Mouse (Mus musculus) spleen, postnatal 14 days (tissue): ENCODE measurements at regions not wholly inside any gene's neighbourhood (a gene's known extent, or its start where the extent isn't known, plus 50 kb on each side); places are given as distances from the start of the nearest gene placed in this dataset.
"Not testable (repeated sequence)": the region's sequence is repeated elsewhere in the genome, so short reads cannot be mapped to it uniquely, and the experiment has no call there.

Experiments used
- DNase-seq, 2 experiments: peaks; one replicate each; pipeline ENCODE4 v3.0.0; 2021 to 2022; ENCODE audit warnings: low spot score in 2 of 2

GRCm38 (mm10) chr12:77854281-77855075, 339.6 kb upstream of the Gm6657 start:
- no peak for DNase-seq

GRCm38 (mm10) chr12:77855796-77856195, 338.2 kb upstream of the Gm6657 start:
- no peak for DNase-seq

- DNase-seq, result no peak
Observed at GRCm38 (mm10) chr12:77857281-77857680, 336.8 kb upstream of the Gm6657 start.

DNA sequence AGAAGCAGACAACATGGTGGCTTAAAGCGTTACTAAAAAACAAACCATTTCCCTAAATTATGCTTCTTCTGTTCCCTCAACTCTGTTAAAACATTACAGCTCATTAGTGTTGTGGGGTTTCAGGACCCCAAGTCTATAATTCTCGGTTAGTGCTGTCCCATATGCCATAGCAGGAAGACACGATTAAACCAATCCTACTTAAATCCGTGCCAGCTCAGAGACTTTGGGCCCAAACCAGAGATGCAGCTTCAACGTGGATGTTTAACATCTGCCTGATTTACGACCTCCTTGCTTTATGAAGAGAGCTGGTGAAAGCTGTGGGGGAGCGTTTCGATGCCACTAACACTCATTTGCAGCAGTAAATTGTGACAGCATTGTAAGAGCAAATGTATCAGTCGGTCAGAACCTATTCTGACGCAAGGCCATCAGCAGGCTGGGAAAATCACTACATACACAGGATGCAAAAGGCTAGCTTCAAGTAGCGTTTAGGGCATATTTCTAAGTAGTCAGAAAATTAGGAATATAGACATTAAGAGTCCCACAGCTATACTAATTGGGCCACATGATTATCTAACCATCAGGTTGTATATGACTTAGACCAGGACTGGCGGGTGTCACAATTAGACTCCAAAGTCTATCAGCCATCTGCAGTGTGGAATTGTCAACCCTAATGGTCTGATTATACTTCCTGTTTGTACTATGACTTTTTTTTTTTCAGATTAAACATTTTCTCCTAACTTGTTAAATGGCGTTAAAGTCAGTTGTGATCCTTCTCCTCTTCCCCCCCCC, 333.1 kb upstream of the Gm6657 start:
- DNase-seq, result no peak

GRCm38 (mm10) chr12:77867947-77868495, 326.0 kb upstream of the Gm6657 start:
- DNase-seq, result no peak

- no peak for DNase-seq
Observed at GRCm38 (mm10) chr12:77869296-77869695, 324.7 kb upstream of the Gm6657 start.

GRCm38 (mm10) chr12:77887335-77887734, 306.7 kb upstream of the Gm6657 start:
- DNase-seq, result no peak

GRCm38 (mm10) chr12:77891452-77891851, 302.6 kb upstream of the Gm6657 start:
- no peak for DNase-seq

DNA sequence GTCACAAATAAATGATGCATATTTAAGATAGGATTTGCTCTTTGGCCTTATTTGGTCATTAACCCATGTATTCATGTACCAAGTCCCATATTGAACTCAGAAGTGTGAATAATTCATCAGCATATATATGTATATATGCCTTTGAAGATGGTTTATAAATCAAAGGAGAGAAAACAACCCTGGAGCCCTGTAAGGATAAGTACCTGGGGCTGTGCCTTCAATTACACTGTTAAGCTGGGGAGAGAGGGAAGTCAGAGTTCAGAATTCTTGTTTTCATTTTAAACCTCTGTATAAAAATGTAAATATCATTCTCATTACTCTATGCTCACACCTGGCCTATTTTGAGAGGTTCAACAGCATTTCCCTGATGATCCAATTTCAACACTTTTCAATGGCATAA, 299.8 kb upstream of the Gm6657 start:
- DNase-seq, result no peak

DNA sequence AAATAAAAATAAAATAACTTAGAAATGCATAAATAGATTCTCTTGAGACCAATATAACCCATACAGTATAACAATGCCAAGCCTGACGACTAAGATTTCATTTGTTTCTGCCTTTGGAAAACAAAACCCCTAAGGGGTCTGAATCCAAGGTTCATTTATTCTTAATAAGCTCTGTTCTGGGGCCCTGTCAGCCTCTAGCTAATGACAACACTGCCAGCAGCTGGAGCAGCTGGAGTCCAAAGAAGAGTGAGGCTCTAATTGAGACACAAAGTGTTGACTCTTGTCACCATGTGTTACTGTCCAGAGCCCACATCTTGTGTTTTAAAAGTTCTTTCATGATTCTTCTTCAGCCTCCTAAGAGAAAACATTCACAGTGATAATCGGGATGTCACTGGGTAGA, 298.5 kb upstream of the Gm6657 start:
- no peak for DNase-seq

DNA sequence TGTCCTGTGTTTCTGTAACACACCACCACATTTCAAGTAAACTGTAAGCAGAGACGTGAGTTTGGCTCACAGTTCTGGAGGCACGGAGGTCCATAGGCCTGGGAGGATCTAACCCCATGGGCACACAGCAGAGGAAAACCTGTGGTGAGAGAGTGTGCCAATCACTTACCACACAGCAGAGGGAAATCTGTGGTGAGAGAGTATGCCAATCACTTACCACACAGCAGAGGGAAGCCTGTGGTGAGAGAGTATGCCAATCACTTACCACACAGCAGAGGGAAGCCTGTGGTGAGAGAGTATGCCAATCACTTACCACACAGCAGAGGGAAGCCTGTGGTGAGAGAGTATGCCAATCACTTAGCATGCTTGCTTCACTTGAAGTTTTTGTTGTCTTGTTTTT, 295.1 kb upstream of the Gm6657 start:
- not testable (repeated sequence) for DNase-seq

- no peak for DNase-seq
Observed at GRCm38 (mm10) chr12:77901254-77901653, 292.8 kb upstream of the Gm6657 start.

DNA sequence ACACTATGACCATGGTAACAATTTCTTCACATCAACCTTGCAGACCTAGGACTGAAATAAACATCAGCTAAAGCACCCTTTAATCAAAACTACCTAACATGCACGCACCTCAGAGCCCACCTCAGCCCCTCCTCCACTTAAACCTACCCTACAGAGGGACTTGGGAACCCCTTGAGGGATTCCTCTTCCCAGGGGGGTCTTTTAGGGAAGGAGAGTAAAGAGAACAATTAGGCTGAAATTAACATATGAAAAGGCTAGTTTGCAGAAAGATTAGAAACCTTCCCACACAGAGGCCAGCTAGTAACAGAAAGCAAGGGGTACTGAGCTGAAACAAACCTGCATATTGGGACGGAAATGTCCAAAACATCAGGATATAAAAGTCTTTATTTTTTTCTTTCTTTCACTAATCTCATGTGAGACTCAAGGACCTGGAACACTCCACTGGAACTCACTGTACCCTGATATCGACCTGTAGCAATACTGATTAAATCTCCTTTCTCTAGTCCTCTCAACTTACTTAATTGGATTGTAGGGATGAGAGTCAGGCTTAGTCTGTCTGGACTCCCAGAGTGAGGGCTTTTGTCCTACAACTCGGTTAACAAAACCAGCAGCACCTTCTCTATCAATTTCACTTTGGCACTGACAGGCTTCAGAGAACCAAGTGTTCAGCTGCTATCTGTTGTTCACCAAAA, 281.0 kb upstream of the Gm6657 start:
- no peak for DNase-seq

DNA sequence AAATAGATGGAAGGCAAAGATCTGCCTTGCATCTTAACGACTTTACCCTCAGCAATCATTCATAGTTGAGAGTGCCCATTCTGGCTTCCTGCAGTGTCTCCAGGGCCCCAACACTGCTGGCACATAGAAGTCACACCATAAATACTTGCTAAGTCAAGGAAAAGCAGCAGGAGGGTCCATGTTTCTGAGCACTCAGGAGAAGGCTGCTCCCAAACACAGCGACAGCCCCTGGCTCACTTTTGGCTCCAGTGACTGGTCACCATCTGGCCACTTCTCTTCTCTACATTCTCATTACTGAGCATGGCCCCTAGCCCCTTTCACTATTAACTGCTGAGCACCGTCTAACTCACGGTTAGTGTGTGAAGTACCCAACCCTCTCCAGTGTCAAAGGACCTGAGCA, 265.3 kb upstream of the Gm6657 start:
- DNase-seq, result no peak

DNA sequence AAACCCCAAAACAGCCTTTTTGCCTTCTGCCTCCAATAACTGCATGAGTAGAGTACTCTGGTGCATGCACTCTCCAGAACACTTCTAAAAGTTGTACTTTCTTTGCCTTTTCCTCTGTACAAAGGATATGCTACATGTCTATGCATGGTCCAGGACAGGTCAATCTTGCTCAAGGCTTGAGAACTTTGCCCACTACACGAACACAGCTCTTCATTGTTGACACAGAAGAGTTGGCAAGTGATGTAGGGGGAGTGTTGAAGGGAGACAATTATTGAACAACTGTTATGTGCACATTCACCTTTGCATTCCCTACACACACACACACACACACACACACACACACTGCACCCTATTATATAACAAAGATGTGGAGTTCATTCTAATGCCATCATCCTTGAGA, 264.5 kb upstream of the Gm6657 start:
- no peak for DNase-seq

GRCm38 (mm10) chr12:77943960-77944359, 250.1 kb upstream of the Gm6657 start:
- DNase-seq, result no peak

DNA sequence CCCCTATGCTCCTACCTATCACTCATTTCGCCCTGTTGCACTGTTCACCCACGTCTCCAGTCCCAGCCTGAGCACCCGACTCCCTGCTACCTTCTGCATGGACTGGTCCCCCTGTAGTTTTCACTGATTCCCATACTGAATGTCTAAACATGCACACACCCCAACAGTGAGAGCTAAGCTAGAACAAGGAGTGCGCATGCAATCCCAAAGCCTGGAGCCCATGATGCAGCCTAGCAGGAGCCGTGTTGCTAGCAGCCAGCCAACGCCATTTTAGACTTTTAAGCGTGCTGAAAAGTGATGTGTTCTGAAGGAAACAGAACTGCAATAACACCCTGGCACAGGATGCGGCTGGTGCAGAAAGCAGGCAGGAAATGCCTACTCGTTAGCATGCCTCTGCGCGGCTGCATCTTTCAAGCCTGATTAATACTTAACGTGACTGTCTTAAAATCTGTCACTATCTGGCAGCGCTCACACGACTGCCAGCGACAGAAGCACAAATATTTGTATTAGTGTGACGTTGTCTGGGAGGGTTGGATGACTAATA, 244.5 kb upstream of the Gm6657 start:
- peak in 1 of 2 experiments; percentile 5 for DNase-seq

DNA sequence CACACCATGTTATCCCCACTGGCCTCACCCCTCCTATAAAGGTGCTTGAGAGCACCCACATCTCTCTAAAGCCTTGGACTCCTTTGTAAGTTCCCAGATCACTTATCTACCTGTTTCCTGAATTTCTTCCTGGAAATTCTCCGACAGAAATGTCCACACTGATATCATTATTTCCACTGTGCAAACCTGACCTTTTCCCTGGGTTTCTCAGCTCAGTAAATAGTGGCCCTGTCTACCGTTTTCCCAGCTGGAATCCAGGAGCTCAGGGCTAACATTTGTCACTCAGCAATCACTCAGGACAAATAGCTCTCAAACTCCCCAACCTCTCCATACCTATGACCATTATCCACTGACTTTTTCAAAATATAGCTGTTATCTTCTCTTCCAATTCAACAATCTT, 241.6 kb upstream of the Gm6657 start:
- no peak for DNase-seq

- no peak for DNase-seq
Observed at GRCm38 (mm10) chr12:77962631-77963030, 231.4 kb upstream of the Gm6657 start.

GRCm38 (mm10) chr12:77968543-77968942, 225.5 kb upstream of the Gm6657 start:
- DNase-seq, result no peak

DNA sequence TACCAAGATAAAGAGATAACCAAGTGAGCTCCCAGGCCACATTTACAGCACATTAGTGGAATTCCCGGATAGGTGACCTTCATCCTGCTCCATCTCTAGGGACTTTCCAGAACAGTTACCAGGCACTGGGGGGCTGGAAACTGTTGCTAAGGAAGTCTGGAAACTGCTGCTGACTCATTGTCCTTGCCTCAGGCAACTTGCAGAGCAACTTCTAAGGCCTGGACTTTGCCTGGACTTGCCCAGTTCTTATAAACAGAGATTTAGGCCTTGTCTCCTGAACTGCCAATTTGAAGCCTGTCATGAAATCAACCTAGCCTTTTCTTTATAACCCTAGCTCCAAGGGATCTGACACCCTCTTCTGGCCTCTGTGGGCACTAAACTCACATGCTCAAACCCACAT, 224.0 kb upstream of the Gm6657 start:
- no peak for DNase-seq

DNA sequence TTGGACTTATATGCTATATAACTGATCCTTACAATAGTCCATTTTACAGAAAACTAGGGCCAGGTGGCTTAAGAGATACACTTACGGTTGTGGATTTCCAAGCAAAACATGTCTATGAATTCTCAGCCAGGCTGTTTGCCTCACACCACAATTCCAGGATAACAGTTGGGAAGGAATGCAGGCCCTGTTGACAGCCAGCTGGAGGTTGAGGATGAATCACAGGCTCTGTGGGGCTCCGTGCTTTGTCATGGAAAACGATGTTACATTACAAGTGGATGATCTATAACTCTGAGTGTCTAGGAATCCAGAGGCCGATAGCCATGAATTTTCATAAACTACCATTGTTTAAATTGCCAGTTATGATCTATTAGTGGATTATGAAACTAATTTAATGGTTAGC, 221.9 kb upstream of the Gm6657 start:
- no peak for DNase-seq
